Mouse (Mus musculus) liver, adult 2 months (tissue): ENCODE measurements at regions not wholly inside any gene's neighbourhood (a gene's known extent, or its start where the extent isn't known, plus 50 kb on each side); places are given as distances from the start of the nearest gene placed in this dataset.

Source experiments
- DNase-seq: peaks from one replicate; pipeline ENCODE4 v3.0.0-alpha.2; 2011; ENCODE audit warnings: low read depth, low spot score; ENCODE audit errors: extremely low read depth
- H3K27ac ChIP-seq: fragments of 200-500 bp; replicated peaks from 2 replicates; pipeline ENCODE4 v1.5.1; 2012; ENCODE audit warnings: low read depth, mild to moderate bottlenecking, control low read depth, inconsistent platforms, low read length; ENCODE audit not compliant: insufficient read depth
- H3K27me3 ChIP-seq: fragments of 200-500 bp; 2 replicates; pipeline ENCODE4 v1.6.1; 2012; ENCODE audit warnings: mild to moderate bottlenecking, moderate library complexity, low read length, inconsistent platforms; ENCODE audit not compliant: control insufficient read depth, insufficient read depth
- H3K36me3 ChIP-seq: fragments of 200-500 bp; 2 replicates; pipeline ENCODE4 v1.6.1; 2012; ENCODE audit warnings: low read length, inconsistent platforms; ENCODE audit not compliant: control insufficient read depth, insufficient read depth
- H3K4me1 ChIP-seq: fragments of 200-500 bp; 2 replicates; pipeline ENCODE4 v1.6.1; 2011; ENCODE audit warnings: low read length; ENCODE audit not compliant: control insufficient read depth, insufficient read depth
- H3K4me3 ChIP-seq: fragments of 200-500 bp; 2 replicates; pipeline ENCODE4 v1.5.1; 2011; ENCODE audit warnings: low read depth, mild to moderate bottlenecking, control low read depth, low read length, moderate library complexity; ENCODE audit not compliant: insufficient read depth
- H3K79me2 ChIP-seq: fragments of 200-500 bp; 2 replicates; pipeline ENCODE4 v1.6.1; 2012; ENCODE audit warnings: inconsistent platforms, mild to moderate bottlenecking, low read length, moderate library complexity; ENCODE audit not compliant: control insufficient read depth, insufficient read depth
- H3K9ac ChIP-seq: fragments of 200-500 bp; 2 replicates; pipeline ENCODE4 v1.6.1; 2012; ENCODE audit warnings: low read depth, mild to moderate bottlenecking, control low read depth, inconsistent platforms, low read length
- CTCF ChIP-seq: fragments of 200-500 bp; IDR thresholded peaks from 2 replicates; pipeline ENCODE4 v1.5.1; 2011; ENCODE audit warnings: low read depth, low read length, control low read depth
- POLR2A ChIP-seq: fragments of 200-500 bp; IDR thresholded peaks from 2 replicates; pipeline ENCODE4 v1.6.1; 2011; ENCODE audit warnings: low read length, control low read depth; ENCODE audit not compliant: insufficient read depth; ENCODE audit errors: extremely low read depth
- WGBS: fragments of 180-500 bp; shearing (Covaris S2); methylation state at CpG from one replicate; pipeline ENCODE4 v1.1.7; 2018; 5-methylcytosine and 5-hydroxymethylcytosine counted together

GRCm38 (mm10) chr8:28579250-28579651, 1131.8 kb downstream of the Poteg start:
- DNase-seq, result no peak
- Histone ChIP-seq H3K27ac (no peak overlapping the region), H3K79me2 (no peaks in the 10 kb centered on the region), H3K27me3 (no peaks in the 10 kb centered on the region), H3K9ac (no peak overlapping the region), H3K4me1 (no peaks in the 10 kb centered on the region), H3K4me3 (no peak overlapping the region), H3K36me3 (no peaks in the 10 kb centered on the region)
- WGBS, result 44% methylated on average over 8 of the region's 8 CpGs
- TF ChIP-seq CTCF, result no peak
- no peak for TF ChIP-seq POLR2A

GRCm38 (mm10) chr8:28580821-28581220, 1133.4 kb downstream of the Poteg start:
- Histone ChIP-seq H3K36me3 (no peaks in the 10 kb centered on the region), H3K27me3 (no peaks in the 10 kb centered on the region), H3K4me3 (no peak overlapping the region), H3K27ac (no peak overlapping the region), H3K9ac (no peak overlapping the region), H3K4me1 (no peaks in the 10 kb centered on the region), H3K79me2 (no peaks in the 10 kb centered on the region)
- no peak for DNase-seq
- WGBS, result 96% methylated on average over 2 of the region's 2 CpGs
- TF ChIP-seq POLR2A (no peak), CTCF (no peak)

GRCm38 (mm10) chr8:28589999-28590398, 1142.5 kb downstream of the Poteg start:
- no peak overlapping the region for H3K4me3 ChIP-seq
- H3K27ac ChIP-seq, result no peak overlapping the region
- no peaks in the 10 kb centered on the region for H3K79me2 ChIP-seq
- no peak for TF ChIP-seq POLR2A
- no peak for TF ChIP-seq CTCF
- H3K36me3 ChIP-seq, result no peaks in the 10 kb centered on the region
- H3K27me3 ChIP-seq, result no peaks in the 10 kb centered on the region
- no peak overlapping the region for H3K9ac ChIP-seq
- H3K4me1 ChIP-seq, result no peaks in the 10 kb centered on the region
- DNase-seq, result no peak

- WGBS, result 80% methylated on average over 3 of the region's 3 CpGs
Observed at GRCm38 (mm10) chr8:28593238-28593637, 1145.8 kb downstream of the Poteg start.

GRCm38 (mm10) chr8:28594191-28594590, 1146.7 kb downstream of the Poteg start:
- no peaks in the 10 kb centered on the region for H3K36me3 ChIP-seq
- no peak for TF ChIP-seq POLR2A
- TF ChIP-seq CTCF, result no peak
- WGBS, result 42% methylated on average over 12 of the region's 12 CpGs
- H3K79me2 ChIP-seq, result no peaks in the 10 kb centered on the region
- no peak overlapping the region for H3K4me3 ChIP-seq
- H3K27ac ChIP-seq, result no peak overlapping the region
- no peaks in the 10 kb centered on the region for H3K4me1 ChIP-seq
- H3K9ac ChIP-seq, result no peak overlapping the region
- H3K27me3 ChIP-seq, result no peaks in the 10 kb centered on the region
- no peak for DNase-seq

More at GRCm38 (mm10) chr8:28593238-28593637, 1145.8 kb downstream of the Poteg start:
- H3K79me2 ChIP-seq, result no peaks in the 10 kb centered on the region
- TF ChIP-seq CTCF (no peak), POLR2A (no peak)
- H3K4me3 ChIP-seq, result no peak overlapping the region
- no peak overlapping the region for H3K9ac ChIP-seq
- no peak overlapping the region for H3K27ac ChIP-seq
- DNase-seq, result no peak
- no peaks in the 10 kb centered on the region for H3K4me1 ChIP-seq
- no peaks in the 10 kb centered on the region for H3K27me3 ChIP-seq
- no peaks in the 10 kb centered on the region for H3K36me3 ChIP-seq

- H3K79me2 ChIP-seq, result no peaks in the 10 kb centered on the region
- WGBS, result 27% methylated on average over 8 of the region's 8 CpGs
- TF ChIP-seq CTCF (no peak), POLR2A (no peak)
- no peaks in the 10 kb centered on the region for H3K4me1 ChIP-seq
- H3K4me3 ChIP-seq, result no peak overlapping the region
- no peaks in the 10 kb centered on the region for H3K27me3 ChIP-seq
- no peak for DNase-seq
- H3K36me3 ChIP-seq, result no peaks in the 10 kb centered on the region
- no peak overlapping the region for H3K27ac ChIP-seq
- no peak overlapping the region for H3K9ac ChIP-seq
Observed at GRCm38 (mm10) chr8:28594606-28595005, 1147.1 kb downstream of the Poteg start.
